Mouse (Mus musculus) spleen, adult 2 months (tissue): ENCODE results near the gene Cops2.

Experiments used
- CTCF ChIP-seq: fragments of 200-500 bp; IDR thresholded peaks from 2 replicates; pipeline ENCODE4 v1.5.1; 2011; ENCODE audit warnings: mild to moderate bottlenecking, inconsistent platforms; ENCODE audit not compliant: insufficient read depth, insufficient read length, insufficient replicate concordance; ENCODE audit errors: extremely low read depth
- POLR2A ChIP-seq: fragments of 200-500 bp; IDR thresholded peaks from 2 replicates; pipeline ENCODE4 v1.6.1; 2011; ENCODE audit warnings: low read depth, low read length, inconsistent platforms

GRCm38 (mm10) chr2:125863799-125864198 lies 4.9 kb upstream of the Cops2 start:
- TF ChIP-seq CTCF (no peak), POLR2A (no peak)
